Mouse (Mus musculus) layer of hippocampus, adult 2 months (tissue): ENCODE results near the gene Gpr33. TPM values are rescaled to one million over a fixed set of nuclear protein-coding genes. Genes with fewer than 3 reads are reported as not detected.
A peak's percentile ranks its signal among the peaks of the same experiment; 100 is the strongest.

Experiments
- DNase-seq, 2 experiments: peaks; one replicate each; pipeline ENCODE4 v3.0.0; 2022; ENCODE audit warnings: low spot score in 2 of 2
- H3K27ac ChIP-seq: fragments of 200-600 bp; 2 replicates; pipeline ENCODE4 v1.8.1; 2022
- H3K4me3 ChIP-seq: fragments of 200-600 bp; 2 replicates; pipeline ENCODE4 v1.8.1; 2022; ENCODE audit warnings: mild to moderate bottlenecking
- CTCF ChIP-seq: fragments of 200-600 bp; conservative IDR thresholded peaks from 2 replicates; pipeline ENCODE4 v1.8.1; 2022; ENCODE audit warnings: antibody characterized with exemption, mild to moderate bottlenecking, moderate library complexity
- total RNA-seq, 2 experiments: library from RNA; stranded (reverse); gene quantifications; 2 replicates each; pipeline ENCODE4 v1.2.3; 2021

Gene Gpr33
- total RNA-seq, 2 experiments from 2014 or later = not detected

DNA sequence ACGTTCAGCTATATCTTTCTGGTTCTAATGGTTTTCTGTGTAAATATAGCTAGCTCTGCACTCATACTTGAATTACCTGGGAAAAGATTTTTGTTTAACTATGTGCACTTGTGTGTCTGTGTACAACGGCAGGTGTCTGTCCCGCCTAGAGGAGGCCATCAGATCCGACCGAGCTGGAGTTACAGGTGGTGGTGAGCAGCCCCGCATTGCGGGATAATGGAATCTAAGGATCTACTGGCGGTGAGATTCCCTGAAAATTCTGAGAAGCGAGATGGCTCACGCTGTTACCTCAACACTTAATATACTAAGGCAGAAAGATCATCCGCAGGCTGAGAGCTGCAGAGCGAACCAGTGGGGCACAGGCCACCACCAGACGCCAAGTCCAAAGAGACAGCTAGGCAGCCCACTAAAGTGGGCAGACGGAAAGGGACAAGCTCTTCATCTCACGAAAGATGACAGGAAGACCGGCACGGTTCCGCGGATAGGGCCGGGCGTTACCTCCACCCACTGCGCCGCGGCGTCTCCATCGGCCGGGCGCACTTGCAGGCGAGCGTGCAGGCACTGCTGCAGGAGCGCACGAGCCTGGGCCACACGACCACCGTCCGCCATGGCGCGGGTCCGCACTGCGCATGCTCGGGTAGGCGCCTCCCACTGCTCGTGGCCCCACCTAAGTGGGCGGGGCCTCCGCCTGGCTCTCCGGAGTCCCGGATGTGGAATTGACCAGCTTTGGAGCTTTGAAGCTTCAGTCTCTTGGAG lies 21.8 kb downstream of the Gpr33 start, which contains the start of gene Dtd2:
Dtd2 (minus strand) TSS at position 625 of the 756 bp plus-strand sequence.
- H3K27ac ChIP-seq = peak within 1 kb of the TSS; percentile 89
- peak within 1 kb of the TSS; percentile 64 for H3K4me3 ChIP-seq
- peak; percentile 88 to 97 for DNase-seq
- no peak for TF ChIP-seq CTCF

GRCm38 (mm10) chr12:52002746-52003145 lies 25.1 kb downstream of the Gpr33 start:
- H3K27ac ChIP-seq = no peak overlapping the region
- no peak overlapping the region for H3K4me3 ChIP-seq
- DNase-seq = no peak
- no peak for TF ChIP-seq CTCF

DNA sequence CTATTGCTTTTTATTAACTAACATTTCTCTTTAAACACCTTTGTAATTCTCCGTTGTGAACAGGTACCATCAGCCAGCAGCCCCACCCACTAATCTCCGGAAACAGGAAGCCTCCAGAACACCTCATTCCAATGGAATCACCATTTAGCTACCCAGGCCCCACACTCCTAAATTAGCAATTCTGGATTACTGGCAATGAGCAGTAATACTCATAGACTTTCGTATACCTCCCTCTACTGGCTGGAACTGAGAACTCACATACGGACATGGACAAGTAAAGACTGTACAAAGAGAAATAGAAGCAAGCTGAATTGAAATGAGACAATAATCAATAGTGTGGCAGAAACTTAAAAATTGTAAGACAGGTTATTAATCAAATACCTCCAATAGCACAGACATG lies 26.3 kb downstream of the Gpr33 start:
- Histone ChIP-seq H3K27ac (no peak overlapping the region), H3K4me3 (no peak overlapping the region)
- peak; percentile 72 to 79 for DNase-seq
- peak; percentile 92 for TF ChIP-seq CTCF

- no peak overlapping the region for H3K4me3 ChIP-seq
- no peak overlapping the region for H3K27ac ChIP-seq
- no peak for DNase-seq
- TF ChIP-seq CTCF = no peak
Measured at GRCm38 (mm10) chr12:51998366-51998932, 29.4 kb downstream of the Gpr33 start.

DNA sequence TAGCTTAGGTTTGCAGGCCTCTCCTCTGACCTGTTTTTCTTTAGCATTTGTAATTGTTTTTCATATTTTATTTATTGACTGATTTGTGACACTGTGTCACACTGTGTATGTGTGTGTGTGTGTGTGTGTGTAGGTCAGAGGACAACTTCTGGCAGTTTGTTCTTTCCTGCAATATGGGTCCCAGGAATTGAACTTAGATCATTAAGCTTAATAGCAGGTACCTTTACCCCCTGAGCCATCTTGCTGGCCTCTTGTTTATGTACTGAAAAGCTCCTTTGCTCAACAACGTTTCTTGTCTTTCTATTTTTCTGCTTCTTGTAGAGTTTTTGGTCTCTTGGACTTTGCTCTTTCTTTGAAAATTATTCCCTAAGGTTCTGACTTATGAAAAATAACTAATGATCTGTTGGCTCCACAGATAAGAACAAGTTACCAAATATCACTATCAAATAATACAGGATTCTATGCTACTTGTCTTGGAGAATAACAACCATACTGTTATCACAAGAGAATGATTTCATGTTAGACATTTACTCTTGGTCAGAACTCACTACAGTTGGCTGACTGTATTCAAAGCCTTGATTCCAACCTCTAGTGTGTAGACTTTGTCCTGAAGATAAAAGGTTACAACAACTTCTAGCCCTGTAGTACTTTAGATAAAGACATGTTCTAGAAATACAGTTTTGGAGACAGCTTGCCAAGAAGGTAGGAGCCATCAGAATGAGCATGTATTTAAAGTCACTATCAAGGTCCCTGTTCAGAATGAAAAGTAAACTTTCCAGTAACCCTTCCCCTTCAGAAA lies 31.9 kb downstream of the Gpr33 start:
- no peak for TF ChIP-seq CTCF
- Histone ChIP-seq H3K4me3 (no peak overlapping the region), H3K27ac (no peak overlapping the region)
- DNase-seq = no peak

GRCm38 (mm10) chr12:51990629-51991028 lies 37.2 kb downstream of the Gpr33 start:
- Histone ChIP-seq H3K4me3 (no peak overlapping the region), H3K27ac (no peak overlapping the region)
- DNase-seq = no peak
- TF ChIP-seq CTCF = no peak

- DNase-seq = no peak
- TF ChIP-seq CTCF = no peak
- no peak overlapping the region for H3K27ac ChIP-seq
- H3K4me3 ChIP-seq = no peak overlapping the region
Measured at GRCm38 (mm10) chr12:51988536-51988935, 39.3 kb downstream of the Gpr33 start.

DNA sequence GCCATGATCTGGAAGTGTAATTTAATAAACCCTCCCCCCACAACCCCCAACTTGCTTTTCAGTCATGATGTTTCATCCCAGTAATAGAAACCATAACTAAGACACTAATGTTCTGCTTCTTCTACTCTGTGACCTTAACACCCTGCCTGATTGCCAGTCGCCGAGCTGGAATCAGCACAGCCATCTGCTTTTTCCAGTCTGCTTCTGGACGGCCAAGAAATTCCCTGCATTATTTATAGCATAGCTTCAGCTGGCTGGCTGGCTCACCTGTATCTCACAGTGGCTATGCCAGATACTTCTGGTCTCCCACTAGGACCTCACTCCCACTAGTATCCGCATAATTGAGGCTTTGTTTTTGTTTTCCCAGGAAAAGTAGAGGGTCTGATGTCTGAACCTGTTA lies 42.0 kb downstream of the Gpr33 start:
- TF ChIP-seq CTCF = no peak
- no peak overlapping the region for H3K4me3 ChIP-seq
- no peak overlapping the region for H3K27ac ChIP-seq
- no peak for DNase-seq

GRCm38 (mm10) chr12:51985163-51985748 lies 42.6 kb downstream of the Gpr33 start:
- no peak for DNase-seq
- H3K4me3 ChIP-seq = no peak overlapping the region
- TF ChIP-seq CTCF = no peak
- no peak overlapping the region for H3K27ac ChIP-seq

DNA sequence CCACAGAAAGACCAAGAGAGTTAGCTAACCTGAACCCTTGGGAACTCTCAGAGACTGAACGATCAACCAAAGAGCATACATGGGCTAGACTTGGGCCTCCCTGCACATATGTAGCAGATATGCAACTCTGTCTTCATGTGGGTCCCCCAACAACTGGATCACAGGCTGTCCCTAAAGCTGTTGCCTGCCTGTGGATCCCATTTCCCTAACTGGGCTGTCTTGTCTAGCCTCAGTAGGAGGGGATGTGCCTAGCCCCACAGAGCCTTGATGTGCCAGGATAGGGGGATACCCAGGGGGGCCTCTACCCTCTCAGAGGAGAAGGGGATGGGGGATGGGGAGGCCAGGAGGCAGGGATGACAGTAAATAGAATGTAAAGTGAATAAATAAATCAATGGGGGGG lies 44.2 kb downstream of the Gpr33 start:
- no peak overlapping the region for H3K4me3 ChIP-seq
- no peak overlapping the region for H3K27ac ChIP-seq
- no peak for TF ChIP-seq CTCF
- no peak for DNase-seq

DNA sequence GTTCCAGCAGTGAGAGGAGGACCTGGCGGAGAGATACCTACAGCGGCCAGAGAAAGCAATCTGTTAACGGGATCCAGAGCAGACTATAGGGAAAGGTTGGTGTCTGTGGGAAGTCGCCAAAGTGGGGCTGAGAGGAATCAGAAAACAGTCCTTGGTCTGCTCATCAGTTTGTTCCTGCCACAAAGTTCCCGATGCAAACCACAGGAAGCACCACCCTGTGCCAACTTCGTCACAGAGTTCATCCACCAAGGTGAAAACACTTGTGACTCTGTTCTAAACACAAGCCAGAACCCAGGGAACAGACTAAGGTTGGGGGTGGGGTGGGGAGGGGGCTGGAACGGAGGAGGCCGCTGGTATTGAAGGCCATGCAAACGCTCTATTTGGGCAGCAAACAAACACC lies 51.3 kb downstream of the Gpr33 start:
- no peak overlapping the region for H3K27ac ChIP-seq
- TF ChIP-seq CTCF = no peak
- DNase-seq = no peak

DNA sequence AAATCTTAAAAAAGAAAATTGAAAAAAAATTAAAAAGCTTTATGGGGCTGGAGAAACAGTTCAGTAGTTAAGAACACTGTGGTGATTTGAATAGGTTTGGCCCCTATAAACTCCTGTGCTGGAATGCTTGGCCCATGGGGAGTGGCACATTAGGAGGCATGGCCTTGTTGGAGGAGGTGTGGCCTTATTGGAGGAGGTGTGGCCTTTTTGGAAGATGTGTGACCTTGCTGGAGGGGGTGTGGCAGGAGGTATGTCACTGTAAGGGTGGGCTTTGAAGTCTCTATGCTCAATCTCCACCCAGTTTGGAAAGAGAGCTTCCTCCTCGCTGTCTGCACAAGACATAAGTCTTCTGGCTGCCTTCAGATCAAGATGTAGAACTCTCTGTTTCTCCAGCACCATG lies 53.5 kb downstream of the Gpr33 start:
- no peak for TF ChIP-seq CTCF
- H3K27ac ChIP-seq = no peak overlapping the region
- H3K4me3 ChIP-seq = no peak overlapping the region
- no peak for DNase-seq

More for the DNA sequence above, 51.3 kb downstream of the Gpr33 start:
- no peak overlapping the region for H3K4me3 ChIP-seq

Other genes starting within 250 kb of the Gpr33 start
- 10 to 100 TPM; 84.2 to 84.3 TPM for gene Hectd1, start 198.5 kb downstream of the Gpr33 start, total RNA-seq
- 1 to 10 TPM; 6.9 to 8.9 TPM for gene Heatr5a, start 56.7 kb downstream of the Gpr33 start, total RNA-seq
- 10 to 100 TPM; 10.2 to 12.9 TPM for gene Dtd2, start 21.6 kb downstream of the Gpr33 start, total RNA-seq
- gene Nubpl, start 69.7 kb upstream of the Gpr33 start, total RNA-seq = 1 to 10 TPM; 5.2 to 5.7 TPM